Mouse (Mus musculus): Measurements from ENCODE around the gene C730034F03Rik.
"Not testable (repeated sequence)": the region's sequence is repeated elsewhere in the genome, so short reads cannot be mapped to it uniquely, and the experiment has no call there.

C730034F03Rik gene

GRCm38 (mm10) chr15:89429352-89430221 is at the start of gene C730034F03Rik, which contains the start of the genes Gm44502 and Chkb:
TSS of gene C730034F03Rik (plus strand) at chr15:89429589.
TSS of gene Gm44502 (minus strand) at chr15:89429696.
TSS of gene Chkb (minus strand) at chr15:89429908.
- peak; percentile 81 for DNase-seq (ENCODE audit: low read depth, low spot score)

- DNase-seq (ENCODE audit: low read depth, low spot score) = no peak
These were observed 44.8 kb upstream of the C730034F03Rik start, which contains the start of gene Klhdc7b for GRCm38 (mm10) chr15:89384617-89385016. TSS of gene Klhdc7b (plus strand) at chr15:89384917.

GRCm38 (mm10) chr15:89387127-89387526 is 42.3 kb upstream of the C730034F03Rik start:
- DNase-seq (ENCODE audit: low read depth, low spot score) = no peak

- no peak for DNase-seq (ENCODE audit: low read depth, low spot score)
These were observed 39.3 kb upstream of the C730034F03Rik start for GRCm38 (mm10) chr15:89390081-89390480.

GRCm38 (mm10) chr15:89396883-89397282 is 32.5 kb upstream of the C730034F03Rik start:
- DNase-seq (ENCODE audit: low read depth, low spot score) = no peak

- no peak for DNase-seq (ENCODE audit: low read depth, low spot score)
These were observed 31.2 kb upstream of the C730034F03Rik start for GRCm38 (mm10) chr15:89398146-89398545.

- DNase-seq (ENCODE audit: low read depth, low spot score) = no peak
These were observed 29.7 kb upstream of the C730034F03Rik start for GRCm38 (mm10) chr15:89399716-89400115.

- no peak for DNase-seq (ENCODE audit: low read depth, low spot score)
These were observed 26.9 kb upstream of the C730034F03Rik start for GRCm38 (mm10) chr15:89402471-89402870.

GRCm38 (mm10) chr15:89404831-89405623 is 24.4 kb upstream of the C730034F03Rik start:
- no peak for DNase-seq (ENCODE audit: low read depth, low spot score)

GRCm38 (mm10) chr15:89406691-89407090 is 22.7 kb upstream of the C730034F03Rik start:
- DNase-seq (ENCODE audit: low read depth, low spot score) = no peak

GRCm38 (mm10) chr15:89410118-89410517 is 19.3 kb upstream of the C730034F03Rik start, which contains the start of gene Syce3:
TSS of gene Syce3 (minus strand) at chr15:89410503.
- no peak for DNase-seq (ENCODE audit: low read depth, low spot score)

- no peak for DNase-seq (ENCODE audit: low read depth, low spot score)
These were observed 14.1 kb upstream of the C730034F03Rik start for GRCm38 (mm10) chr15:89415282-89415681.

GRCm38 (mm10) chr15:89421938-89422337 is 7.5 kb upstream of the C730034F03Rik start:
- no peak for DNase-seq (ENCODE audit: low read depth, low spot score)

GRCm38 (mm10) chr15:89424621-89425020 is 4.8 kb upstream of the C730034F03Rik start:
- no peak for DNase-seq (ENCODE audit: low read depth, low spot score)

GRCm38 (mm10) chr15:89425711-89426121 is 3.7 kb upstream of the C730034F03Rik start, which contains the start of gene Cpt1b:
TSS of gene Cpt1b (minus strand) at chr15:89425863.
- DNase-seq (ENCODE audit: low read depth, low spot score) = no peak

GRCm38 (mm10) chr15:89426716-89427115 is 2.7 kb upstream of the C730034F03Rik start:
- DNase-seq (ENCODE audit: low read depth, low spot score) = no peak

- no peak for DNase-seq (ENCODE audit: low read depth, low spot score)
These were observed 1.1 kb upstream of the C730034F03Rik start for GRCm38 (mm10) chr15:89428136-89428790.

- DNase-seq (ENCODE audit: low read depth, low spot score) = peak; percentile 15
These were observed 503 bp upstream of the C730034F03Rik start for GRCm38 (mm10) chr15:89428821-89429351.

- no peak for DNase-seq (ENCODE audit: low read depth, low spot score)
These were observed 952 bp downstream of the C730034F03Rik start for GRCm38 (mm10) chr15:89430341-89430740.

GRCm38 (mm10) chr15:89430771-89431170 is 1.4 kb downstream of the C730034F03Rik start:
- DNase-seq (ENCODE audit: low read depth, low spot score) = not testable (repeated sequence)

- DNase-seq (ENCODE audit: low read depth, low spot score) = no peak
These were observed 1.9 kb downstream of the C730034F03Rik start for GRCm38 (mm10) chr15:89431271-89431670.

Data from c-Kit-negative CD71-positive TER-119-positive erythroid progenitor cells, embryonic 14.5 days (primary cell).